Mouse (Mus musculus): Measurements from ENCODE around the gene 1700028K03Rik. TPM values are rescaled to one million over a fixed set of nuclear protein-coding genes. Genes with fewer than 3 reads are reported as not detected.

Gene 1700028K03Rik
- 0.20 and 0.32 TPM in 2 replicates for polyA plus RNA-seq (2021; fragmentation: Nextera tagmentation)
- long read RNA-seq, experiment 1 = 0 reads
- long read RNA-seq, experiment 2 = 0 reads

GRCm38 (mm10) chr5:107534581-107534980, at the start of gene 1700028K03Rik:
1700028K03Rik (plus strand) TSS chr5:107534709.

GRCm38 (mm10) chr5:107507321-107507720, 27.2 kb upstream of the 1700028K03Rik start, which contains the start of gene Gm42669:
Gm42669 (plus strand) TSS chr5:107507621.

GRCm38 (mm10) chr5:107597301-107598077, 63.0 kb downstream of the 1700028K03Rik start, which contains the start of the genes Rpap2 and Glmn:
Rpap2 (plus strand) TSS chr5:107597373.
Glmn (minus strand) TSS chr5:107597888.

Other genes starting within 250 kb of the 1700028K03Rik start
- gene Tgfbr3, start 245.1 kb upstream of the 1700028K03Rik start, polyA plus RNA-seq (2021; fragmentation: Nextera tagmentation) = 3.2 and 4.8 TPM in 2 replicates
- 1.9 and 4.2 TPM in 2 replicates for gene Brdt, start 203.6 kb upstream of the 1700028K03Rik start, polyA plus RNA-seq (2021; fragmentation: Nextera tagmentation)
- gene Ephx4, start 132.0 kb upstream of the 1700028K03Rik start, polyA plus RNA-seq (2021; fragmentation: Nextera tagmentation) = 128 and 161 TPM in 2 replicates
- not detected in 2 replicates for gene Lpcat2b, start 103.2 kb upstream of the 1700028K03Rik start, polyA plus RNA-seq (2021; fragmentation: Nextera tagmentation)
- 59.8 and 89.0 TPM in 2 replicates for gene Btbd8, start 96.7 kb upstream of the 1700028K03Rik start, polyA plus RNA-seq (2021; fragmentation: Nextera tagmentation)
- gene Gm42669, start 27.1 kb upstream of the 1700028K03Rik start, polyA plus RNA-seq (2021; fragmentation: Nextera tagmentation) = 0.14 TPM in 1 of 2 replicates, not detected in the other
- gene Rpap2, start 62.7 kb downstream of the 1700028K03Rik start, polyA plus RNA-seq (2021; fragmentation: Nextera tagmentation) = 19.3 and 26.3 TPM in 2 replicates
- 12.4 and 14.1 TPM in 2 replicates for gene Glmn, start 63.2 kb downstream of the 1700028K03Rik start, polyA plus RNA-seq (2021; fragmentation: Nextera tagmentation)
- gene Gfi1, start 191.3 kb downstream of the 1700028K03Rik start, polyA plus RNA-seq (2021; fragmentation: Nextera tagmentation) = not detected in 2 replicates